Mouse (Mus musculus): Measurements from ENCODE around the gene Olfr1109.

Olfr1109 gene

DNA sequence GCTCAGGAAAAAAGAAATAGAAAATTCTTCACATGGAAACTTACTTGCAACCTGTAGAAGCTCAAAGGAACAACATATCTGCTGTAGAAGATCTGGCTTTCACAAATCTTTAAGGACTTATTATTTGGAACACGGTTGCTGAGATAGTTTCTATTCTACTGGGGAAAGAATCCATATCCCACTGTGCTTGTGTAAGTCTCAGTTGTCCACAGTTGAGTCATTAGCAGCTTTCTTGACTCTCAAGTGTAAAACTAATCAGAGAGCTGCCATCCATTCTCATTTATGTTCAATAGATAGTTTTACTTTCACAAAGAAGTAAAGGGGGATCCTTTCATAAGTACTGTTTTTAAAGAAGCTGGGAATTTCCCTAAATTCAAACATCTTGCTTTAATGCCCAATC lies at the start of gene Olfr1109:
Gene Olfr1109, minus strand, starts transcription at position 101 of the 400 bp plus-strand sequence.
- no peak for DNase-seq (ENCODE audit: extremely low spot score, low spot score)

DNA sequence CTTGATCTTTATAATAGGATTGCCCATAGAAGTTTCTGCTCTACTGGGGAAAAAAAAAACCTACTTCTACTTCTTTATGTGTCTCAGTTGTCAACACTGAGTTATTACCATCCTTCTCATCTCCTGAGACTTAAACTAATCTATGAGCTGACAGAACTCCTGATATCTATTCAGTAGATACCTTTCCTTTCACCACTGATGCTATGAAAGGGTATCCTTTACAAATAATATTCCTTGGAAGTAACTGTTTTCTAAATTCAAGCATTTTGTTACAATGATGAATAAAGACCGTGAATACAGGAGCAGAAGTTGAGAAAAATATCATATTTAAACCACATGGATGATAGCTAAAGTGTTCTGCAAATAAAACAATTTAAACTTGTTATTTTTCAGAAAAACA lies 44.4 kb upstream of the Olfr1109 start, which contains the start of gene Olfr1110:
Gene Olfr1110, minus strand, starts transcription at position 101 of the 400 bp plus-strand sequence.
- no peak for DNase-seq (ENCODE audit: extremely low spot score, low spot score)

DNA sequence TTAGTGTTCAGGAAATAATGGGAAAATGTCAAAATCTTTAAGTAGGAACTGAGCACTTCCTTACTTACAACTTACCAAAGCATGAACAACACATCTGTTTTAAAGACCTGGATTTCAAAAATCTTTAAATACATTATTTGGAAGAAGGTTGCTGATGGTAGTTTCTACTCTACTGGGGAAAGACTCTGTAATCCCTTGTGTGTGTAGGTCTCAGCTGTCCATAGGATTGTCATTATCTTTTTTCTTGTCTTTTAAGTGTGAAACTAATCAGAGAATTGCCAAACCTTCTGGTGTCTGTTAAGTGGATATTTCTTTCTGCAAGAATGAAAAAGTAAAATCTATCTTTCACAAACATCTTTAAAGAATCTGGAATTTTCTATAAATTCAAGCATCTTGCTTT lies 18.7 kb upstream of the Olfr1109 start, which contains the start of gene Olfr259:
Gene Olfr259, minus strand, starts transcription at position 101 of the 400 bp plus-strand sequence.
- no peak for DNase-seq (ENCODE audit: extremely low spot score, low spot score)

DNA sequence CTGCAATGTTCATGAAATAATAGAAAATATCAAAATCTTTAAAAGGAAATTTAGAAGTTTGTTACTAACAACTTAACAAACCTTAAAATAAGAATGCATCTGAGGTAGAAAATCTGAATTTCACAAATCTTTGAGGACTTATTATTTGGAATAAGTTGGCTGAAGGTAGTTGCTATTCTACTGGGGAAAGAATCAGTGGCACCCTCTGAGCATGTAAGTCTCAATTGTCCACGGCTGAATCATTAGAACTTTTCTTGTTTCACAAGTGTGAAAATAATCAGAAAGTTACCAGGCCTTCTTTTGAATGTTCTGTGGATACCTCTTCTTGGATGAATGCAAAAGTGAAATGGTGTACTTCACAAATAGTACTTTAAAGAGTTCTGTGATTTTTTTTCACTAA lies 20.1 kb downstream of the Olfr1109 start, which contains the start of gene Olfr1107:
Gene Olfr1107, minus strand, starts transcription at position 101 of the 400 bp plus-strand sequence.
- DNase-seq (ENCODE audit: extremely low spot score, low spot score): no peak

DNA sequence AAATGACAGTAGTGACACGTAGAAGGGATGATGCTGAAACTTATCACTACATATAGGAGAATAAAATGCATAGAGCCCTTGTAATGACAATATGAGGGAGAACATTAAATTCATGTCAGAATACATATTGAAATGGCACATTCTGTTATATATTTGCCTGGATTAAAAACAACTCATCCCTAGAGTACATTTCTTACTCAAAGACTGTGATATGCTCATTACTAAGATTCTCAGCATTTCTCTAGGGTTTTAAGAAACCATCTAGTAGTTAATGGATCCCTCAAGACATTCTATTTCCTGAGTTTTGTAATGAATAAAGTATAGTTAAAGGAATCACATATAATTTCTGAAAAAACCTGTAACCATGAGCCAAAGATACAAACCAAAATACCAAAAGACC lies 43.6 kb downstream of the Olfr1109 start, which contains the start of gene Olfr1106:
Gene Olfr1106, minus strand, starts transcription at position 101 of the 400 bp plus-strand sequence.
- DNase-seq (ENCODE audit: extremely low spot score, low spot score): no peak
